Mouse (Mus musculus): ENCODE data around the gene Olfr1247.

DNA sequence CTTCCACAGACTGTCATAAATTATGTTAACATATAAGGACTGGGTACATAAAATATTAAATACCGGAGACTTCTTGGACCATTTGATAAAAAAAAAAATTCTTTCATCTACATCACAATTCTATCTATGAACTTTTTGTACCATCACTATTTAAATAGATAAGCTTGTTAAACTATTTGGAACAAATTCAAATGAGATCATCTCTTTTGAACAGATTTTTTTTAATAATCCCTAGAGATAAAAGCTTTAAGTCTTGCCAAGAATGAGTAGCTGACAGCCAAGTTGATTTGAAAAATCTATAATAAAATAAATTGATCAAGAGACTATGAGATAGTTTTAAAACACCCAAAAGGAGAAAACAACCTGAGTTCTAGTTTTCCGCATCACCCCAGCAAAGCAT is 21.0 kb upstream of the Olfr1247 start, which contains the start of gene Olfr1249:
- TF ChIP-seq CTCF (IDR thresholded peaks at IDR 0.05; ENCODE audit: borderline replicate concordance, extremely low read depth, insufficient read depth, insufficient read length) = no peak
- no peak for TF ChIP-seq POLR2A (IDR thresholded peaks at IDR 0.05; ENCODE audit: borderline replicate concordance, extremely low read depth, insufficient read depth, insufficient read length, poor library complexity, severe bottlenecking)
